Mouse (Mus musculus): ENCODE data around the gene Lingo2.

GRCm38 (mm10) chr4:36890810-36891209 lies 60.7 kb downstream of the Lingo2 start:
- TF ChIP-seq POLR2A (IDR thresholded peaks at IDR 0.05; ENCODE audit: borderline replicate concordance, low read depth, low read length) (no peak), CTCF (IDR thresholded peaks at IDR 0.05; ENCODE audit: low read depth, low read length) (no peak)
